Mouse (Mus musculus) heart, postnatal 0 days (tissue): ENCODE measurements around the gene As3mt.

Source experiments
- CTCF ChIP-seq: IDR thresholded peaks from 2 replicates; pipeline ENCODE4 v1.5.1; 2016; ENCODE audit warnings: antibody characterized with exemption, control low read depth, low read depth
- EP300 ChIP-seq: IDR thresholded peaks from 2 replicates; pipeline ENCODE4 v1.6.1; 2016; ENCODE audit warnings: antibody characterized with exemption, low read depth

GRCm38 (mm10) chr19:46744681-46745080 is 37.4 kb downstream of the As3mt start:
- no peak for TF ChIP-seq CTCF
- no peak for TF ChIP-seq EP300
